Mouse (Mus musculus) forebrain, postnatal 0 days (tissue): ENCODE measurements around the gene Sgcg. TPM values are rescaled to one million over a fixed set of nuclear protein-coding genes. Genes with fewer than 3 reads are reported as not detected.

Source experiments
- ATAC-seq: fragments of 200-750 bp; cut with Nextera tagmentation; 2 replicates; pipeline ENCODE4 v1.8.0; 2017; ENCODE audit warnings: mild to moderate bottlenecking, moderate library complexity
- DNase-seq: peaks from one replicate; pipeline ENCODE4 v3.0.0-alpha.2; 2015
- H3K27ac ChIP-seq: fragments of 300-500 bp; sonication (generic); 2 replicates; pipeline ENCODE4 v1.5.1; 2014; ENCODE audit warnings: low read depth, mild to moderate bottlenecking, antibody characterized with exemption, low read length, moderate library complexity, mixed read lengths
- H3K27me3 ChIP-seq: fragments of 300-500 bp; sonication (generic); 2 replicates; pipeline ENCODE4 v1.6.1; 2014; ENCODE audit warnings: mild to moderate bottlenecking, low read length, mixed read lengths; ENCODE audit not compliant: insufficient read depth
- H3K36me3 ChIP-seq: fragments of 300-500 bp; sonication (generic); 2 replicates; pipeline ENCODE4 v1.6.1; 2014; ENCODE audit warnings: mild to moderate bottlenecking, moderate library complexity; ENCODE audit not compliant: insufficient read depth
- H3K4me1 ChIP-seq: fragments of 300-500 bp; sonication (generic); 2 replicates; pipeline ENCODE4 v1.6.1; 2014; ENCODE audit warnings: antibody characterized with exemption; ENCODE audit not compliant: insufficient read depth
- H3K4me2 ChIP-seq: fragments of 300-500 bp; sonication (generic); 2 replicates; pipeline ENCODE4 v1.6.1; 2014; ENCODE audit warnings: low read depth, mild to moderate bottlenecking, moderate library complexity
- H3K4me3 ChIP-seq: fragments of 300-500 bp; sonication (generic); 2 replicates; pipeline ENCODE4 v1.5.1; 2014; ENCODE audit warnings: low read depth, low read length, mixed read lengths
- H3K9ac ChIP-seq: fragments of 300-500 bp; sonication (generic); 2 replicates; pipeline ENCODE4 v1.6.1; 2014; ENCODE audit warnings: mild to moderate bottlenecking
- H3K9me3 ChIP-seq: fragments of 300-500 bp; sonication (generic); 2 replicates; pipeline ENCODE4 v1.6.1; 2016; ENCODE audit warnings: low read length
- CTCF ChIP-seq: sonication (generic); IDR thresholded peaks from 2 replicates; pipeline ENCODE4 v1.5.1; 2016; ENCODE audit warnings: antibody characterized with exemption, control low read depth, low read depth
- WGBS: fragments of 180-500 bp; shearing (Covaris S2); extraction: QIAGEN DNeasy Blood & Tissue Kit; methylation state at CpG from one replicate; pipeline ENCODE4 v1.1.7; 2014; 5-methylcytosine and 5-hydroxymethylcytosine counted together
- polyA plus RNA-seq: library from polyadenylated mRNA; unstranded; fragments of >200 nt; fragmentation: Nextera tagmentation; extraction: Ambion mirVana; gene quantifications from 2 replicates; pipeline ENCODE4 v1.2.1, GENCODE M21; 2015
- total RNA-seq: library from RNA; depleted of rRNA; stranded (reverse); fragments of >200 nt; gene quantifications from 2 replicates; pipeline ENCODE4 v1.2.3, GENCODE M21; 2014

The Sgcg gene
- total and polyA plus RNA-seq, 2 experiments from 2014 or later = 0.10 to 0.43 TPM

GRCm38 (mm10) chr14:61290664-61291063 is 32.4 kb upstream of the Sgcg start:
- no peak overlapping the region for H3K4me2 ChIP-seq
- no peaks in the 10 kb centered on the region; the same call in 1 of the 2 replicates for H3K27me3 ChIP-seq
- ATAC-seq = no peak
- no peak overlapping the region for H3K4me3 ChIP-seq
- H3K4me1 ChIP-seq = no peaks in the 10 kb centered on the region
- DNase-seq = no peak
- no peak for TF ChIP-seq CTCF
- H3K9ac ChIP-seq = no peak overlapping the region
- no peaks in the 10 kb centered on the region for H3K9me3 ChIP-seq
- H3K27ac ChIP-seq = no peak overlapping the region
- no peaks in the 10 kb centered on the region for H3K36me3 ChIP-seq
- 22% methylated on average over 3 of the region's 3 CpGs for WGBS

GRCm38 (mm10) chr14:61288606-61289286 is 30.5 kb upstream of the Sgcg start:
- no peaks in the 10 kb centered on the region for H3K36me3 ChIP-seq
- H3K4me3 ChIP-seq = no peak overlapping the region
- no peaks in the 10 kb centered on the region for H3K4me1 ChIP-seq
- no peaks in the 10 kb centered on the region for H3K9me3 ChIP-seq
- H3K9ac ChIP-seq = no peak overlapping the region
- H3K27me3 ChIP-seq = no peaks in the 10 kb centered on the region
- DNase-seq (no peak), ATAC-seq (no peak)
- no peak overlapping the region for H3K27ac ChIP-seq
- TF ChIP-seq CTCF = no peak
- 67% methylated on average over 19 of the region's 19 CpGs for WGBS
- H3K4me2 ChIP-seq = no peak overlapping the region

GRCm38 (mm10) chr14:61278676-61279300 is 20.5 kb upstream of the Sgcg start:
- ATAC-seq = no peak
- WGBS = 85% methylated on average over 7 of the region's 7 CpGs
- Histone ChIP-seq H3K9me3 (no peaks in the 10 kb centered on the region), H3K36me3 (no peaks in the 10 kb centered on the region), H3K4me1 (no peaks in the 10 kb centered on the region), H3K4me2 (no peak overlapping the region), H3K9ac (no peak overlapping the region), H3K27me3 (peaks cover 16% of the 10 kb centered on the region), H3K27ac (no peak overlapping the region), H3K4me3 (no peak overlapping the region)
- DNase-seq = no peak
- no peak for TF ChIP-seq CTCF

- no peaks in the 10 kb centered on the region for H3K36me3 ChIP-seq
- no peaks in the 10 kb centered on the region for H3K9me3 ChIP-seq
- 40% methylated on average over 1 of the region's 1 CpGs for WGBS
- H3K4me2 ChIP-seq = no peak overlapping the region
- ATAC-seq (no peak), DNase-seq (no peak)
- peaks cover 16% of the 10 kb centered on the region for H3K27me3 ChIP-seq
- no peak overlapping the region for H3K27ac ChIP-seq
- TF ChIP-seq CTCF = peak; percentile 65
- H3K4me1 ChIP-seq = no peaks in the 10 kb centered on the region
- no peak overlapping the region for H3K4me3 ChIP-seq
- no peak overlapping the region for H3K9ac ChIP-seq
These were observed 19.0 kb upstream of the Sgcg start for GRCm38 (mm10) chr14:61277285-61277684.

GRCm38 (mm10) chr14:61274414-61275198 is 16.3 kb upstream of the Sgcg start:
- Histone ChIP-seq H3K9me3 (no peaks in the 10 kb centered on the region), H3K27ac (no peak overlapping the region), H3K4me3 (peak overlapping the region; percentile 16; the same call in 1 of the 2 replicates), H3K36me3 (no peaks in the 10 kb centered on the region), H3K4me2 (peak overlapping the region; percentile 41), H3K27me3 (peaks cover 16% of the 10 kb centered on the region), H3K4me1 (no peaks in the 10 kb centered on the region), H3K9ac (no peak overlapping the region)
- ATAC-seq = no peak
- 7% methylated on average over 38 of the region's 38 CpGs for WGBS
- no peak for TF ChIP-seq CTCF
- no peak for DNase-seq

GRCm38 (mm10) chr14:61267908-61268475 is 9.7 kb upstream of the Sgcg start:
- no peak overlapping the region for H3K4me3 ChIP-seq
- DNase-seq = no peak

More at GRCm38 (mm10) chr14:61267908-61268475, 9.7 kb upstream of the Sgcg start:
- 63% methylated on average over 5 of the region's 5 CpGs for WGBS
- Histone ChIP-seq H3K9me3 (no peaks in the 10 kb centered on the region), H3K4me2 (no peak overlapping the region), H3K4me1 (no peaks in the 10 kb centered on the region), H3K36me3 (no peaks in the 10 kb centered on the region), H3K27ac (no peak overlapping the region), H3K27me3 (no peaks in the 10 kb centered on the region), H3K9ac (no peak overlapping the region)
- no peak for TF ChIP-seq CTCF
- no peak for ATAC-seq
